Mouse (Mus musculus): ENCODE results near the gene Socs2.
A peak's percentile ranks its signal among the peaks of the same experiment; 100 is the strongest.

Gene Socs2

GRCm38 (mm10) chr10:95422681-95423080, 5.7 kb upstream of the Socs2 start:
- no peak for DNase-seq (ENCODE audit: low read depth, low spot score)

GRCm38 (mm10) chr10:95420284-95420683, 3.3 kb upstream of the Socs2 start:
- DNase-seq (ENCODE audit: low read depth, low spot score) = peak; percentile 9

GRCm38 (mm10) chr10:95419726-95420125, 2.7 kb upstream of the Socs2 start:
- DNase-seq (ENCODE audit: low read depth, low spot score) = no peak

GRCm38 (mm10) chr10:95418631-95419030, 1.7 kb upstream of the Socs2 start:
- no peak for DNase-seq (ENCODE audit: low read depth, low spot score)

- peak; percentile 55 for DNase-seq (ENCODE audit: low read depth, low spot score)
Measured at GRCm38 (mm10) chr10:95417496-95418236, 686 bp upstream of the Socs2 start.

- no peak for DNase-seq (ENCODE audit: low read depth, low spot score)
Measured at GRCm38 (mm10) chr10:95416361-95416684, 657 bp downstream of the Socs2 start.

GRCm38 (mm10) chr10:95415533-95416360, 1.2 kb downstream of the Socs2 start:
- peak; percentile 93 for DNase-seq (ENCODE audit: low read depth, low spot score)

- no peak for DNase-seq (ENCODE audit: low read depth, low spot score)
Measured at GRCm38 (mm10) chr10:95415159-95415532, 1.8 kb downstream of the Socs2 start.

- peak; percentile 36 for DNase-seq (ENCODE audit: low read depth, low spot score)
Measured at GRCm38 (mm10) chr10:95414316-95415158, 2.4 kb downstream of the Socs2 start.

- DNase-seq (ENCODE audit: low read depth, low spot score) = no peak
Measured at GRCm38 (mm10) chr10:95411139-95411538, 5.8 kb downstream of the Socs2 start.

GRCm38 (mm10) chr10:95410709-95411108, 6.3 kb downstream of the Socs2 start:
- DNase-seq (ENCODE audit: low read depth, low spot score) = peak; percentile 44

- no peak for DNase-seq (ENCODE audit: low read depth, low spot score)
Measured at GRCm38 (mm10) chr10:95410209-95410608, 6.8 kb downstream of the Socs2 start.

GRCm38 (mm10) chr10:95409149-95409548, 7.8 kb downstream of the Socs2 start:
- no peak for DNase-seq (ENCODE audit: low read depth, low spot score)

GRCm38 (mm10) chr10:95408487-95408886, 8.5 kb downstream of the Socs2 start:
- DNase-seq (ENCODE audit: low read depth, low spot score) = no peak

- no peak for DNase-seq (ENCODE audit: low read depth, low spot score)
Measured at GRCm38 (mm10) chr10:95407541-95408160, 9.3 kb downstream of the Socs2 start.

- no peak for DNase-seq (ENCODE audit: low read depth, low spot score)
Measured at GRCm38 (mm10) chr10:95404774-95405173, 12.2 kb downstream of the Socs2 start.

GRCm38 (mm10) chr10:95399689-95400354, 17.2 kb downstream of the Socs2 start:
- no peak for DNase-seq (ENCODE audit: low read depth, low spot score)

GRCm38 (mm10) chr10:95398489-95398888, 18.5 kb downstream of the Socs2 start:
- peak; percentile 50 for DNase-seq (ENCODE audit: low read depth, low spot score)

- no peak for DNase-seq (ENCODE audit: low read depth, low spot score)
Measured at GRCm38 (mm10) chr10:95397191-95397835, 19.7 kb downstream of the Socs2 start.

GRCm38 (mm10) chr10:95396356-95396755, 20.6 kb downstream of the Socs2 start:
- DNase-seq (ENCODE audit: low read depth, low spot score) = no peak
